Mouse (Mus musculus): ENCODE measurements around the gene Hax1.

GRCm38 (mm10) chr3:89963221-89963763, 35.3 kb downstream of the Hax1 start, which contains the start of gene Atp8b2:
- no peak for TF ChIP-seq EP300 (IDR thresholded peaks at IDR 0.05; ENCODE audit: low read depth)
- TF ChIP-seq CTCF (IDR thresholded peaks at IDR 0.05; ENCODE audit: low read depth), result no peak
